Comparison of ENCODE assay signal across 37 mouse cellular contexts in genomic region chr13:23768834-23769397, GRCm38 (mm10). TPM values are rescaled to one million over a fixed set of nuclear protein-coding genes. Genes with fewer than 3 reads are reported as not detected.
DNase-seq lines count a peak whose midpoint lies in the region; ATAC-seq and TF ChIP-seq lines count a peak whose summit lies in the region.
"Had no signal": no experiment of that assay in that cellular context is flagged by ENCODE, and none has a peak within 500 bp of the region (broad histone marks: within the 10 kb centered on the region; RNA-seq: fewer than 3 reads in every experiment).

No protein-coding gene starts in this region.

- no peak overlapping the region for H3K4me3 ChIP-seq in liver, embryonic 11.5 days (ENCODE audit: low read depth, low read length)
- H3K4me3 ChIP-seq in MEL (ENCODE audit: control insufficient read depth in 1 of 2, insufficient read depth in 1 of 2, low read depth in 2 of 2, low read length in 2 of 2): peak overlapping the region in 1 of 2 experiments; percentile 15; a peak in 2 of 4 replicates
- H3K4me3 ChIP-seq: forebrain, embryonic 13.5 days; heart, adult 2 months; heart, embryonic 12.5 days; hindbrain, embryonic 10.5 days; hindbrain, embryonic 15.5 days; midbrain, embryonic 10.5 days; midbrain, embryonic 15.5 days; neural tube, embryonic 15.5 days had no signal

- ATAC-seq in liver, embryonic 11.5 days (replicated peaks; ENCODE audit: low FRiP score): no peak
- ATAC-seq in granulocyte monocyte progenitor cell, adult 5-6 weeks (replicated peaks; ENCODE audit: poor library complexity, severe bottlenecking): peak; percentile 46
- ATAC-seq in CD4-positive, CD25-positive, alpha-beta regulatory T cell, adult 4 months: no peak
- ATAC-seq: forebrain, embryonic 13.5 days; inflammation-experienced regulatory T-cells, adult 6 months; lung, postnatal 0 days; midbrain, embryonic 15.5 days; Patski had no signal

- H3K27ac ChIP-seq in liver, embryonic 11.5 days (ENCODE audit: low read depth, low read length): 0 out of 2 replicates have a peak overlapping the region, but pooled peaks have one; percentile 10
- peak overlapping the region; percentile 75 for H3K27ac ChIP-seq in MEL (ENCODE audit: control insufficient read depth, low read depth, low read length)
- H3K27ac ChIP-seq: forebrain, embryonic 13.5 days; heart, adult 2 months; hindbrain, embryonic 10.5 days; hindbrain, embryonic 15.5 days; midbrain, embryonic 10.5 days; midbrain, embryonic 15.5 days; neural tube, embryonic 15.5 days had no signal

- no peaks in the 10 kb centered on the region for H3K9me3 ChIP-seq in liver, embryonic 11.5 days (ENCODE audit: control insufficient read depth, low read length)
- no peaks in the 10 kb centered on the region for H3K9me3 ChIP-seq in MEL (replicated peaks; ENCODE audit: insufficient read depth, low read length)
- H3K9me3 ChIP-seq: forebrain, embryonic 13.5 days; heart, embryonic 12.5 days; hindbrain, embryonic 10.5 days; hindbrain, embryonic 15.5 days; midbrain, embryonic 10.5 days; midbrain, embryonic 15.5 days; neural tube, embryonic 15.5 days had no signal

- TF ChIP-seq RAD21 in MEL (IDR thresholded peaks at IDR 0.05; ENCODE audit: low read depth, low read length): no peak

- no peaks in the 10 kb centered on the region; the same call in 1 of the 2 replicates for H3K79me2 ChIP-seq in MEL (ENCODE audit: control insufficient read depth, insufficient read depth, low read length, poor library complexity)

- 51% methylated on average over 5 of the region's 5 CpGs for whole genome bisulfite sequencing in liver, embryonic 11.5 days

- no peaks in the 10 kb centered on the region for H3K27me3 ChIP-seq in liver, embryonic 11.5 days (replicated peaks; ENCODE audit: control insufficient read depth, insufficient read depth, low read length)
- no peaks in the 10 kb centered on the region for H3K27me3 ChIP-seq in MEL (ENCODE audit: control insufficient read depth in 1 of 2, insufficient read depth in 2 of 2, low read length in 2 of 2)
- H3K27me3 ChIP-seq: forebrain, embryonic 13.5 days; heart, embryonic 12.5 days; hindbrain, embryonic 15.5 days; midbrain, embryonic 15.5 days; neural tube, embryonic 15.5 days; Patski had no signal

- no peak for DNase-seq in liver, embryonic 11.5 days (ENCODE audit: low spot score)
- DNase-seq in liver (no peak), MEL (ENCODE audit: low read depth, low spot score) (peak; percentile 73)
- DNase-seq in gastrocnemius, postnatal 25 days: no peak
- DNase-seq in kidney, postnatal 25 days: no peak
- DNase-seq: adrenal gland, postnatal 10 days; cerebellum, adult 18-20 months; cerebellum, postnatal 10 days; gastrocnemius, postnatal 10 days; heart, adult 2 months; kidney, adult 11 months; kidney, postnatal 14 days; lung, adult 18-20 months; lung, postnatal 4 days; right cerebral cortex, postnatal 25 days; thymus, adult 18-20 months; thymus, postnatal 25 days had no signal

- no peak overlapping the region for H3K9ac ChIP-seq in liver, embryonic 11.5 days (ENCODE audit: low read depth, low read length)
- H3K9ac ChIP-seq in MEL (ENCODE audit: control insufficient read depth, low read depth, low read length, poor library complexity, severe bottlenecking): peak overlapping the region; percentile 50
- H3K9ac ChIP-seq: forebrain, embryonic 13.5 days; heart, embryonic 12.5 days; hindbrain, embryonic 15.5 days; midbrain, embryonic 15.5 days; neural tube, embryonic 15.5 days had no signal

- peaks cover 17% of the 10 kb centered on the region for H3K4me1 ChIP-seq in liver, embryonic 11.5 days (replicated peaks; ENCODE audit: control insufficient read depth, insufficient read depth, low read length)
- peaks cover 6 to 18% of the 10 kb centered on the region in 2 experiments for H3K4me1 ChIP-seq in MEL (ENCODE audit: control insufficient read depth in 1 of 2, insufficient read depth in 2 of 2, low read length in 2 of 2)

- H3K4me2 ChIP-seq in liver, embryonic 11.5 days: no peak overlapping the region
- H3K4me2 ChIP-seq: forebrain, embryonic 13.5 days; heart, embryonic 12.5 days; hindbrain, embryonic 15.5 days; midbrain, embryonic 15.5 days; neural tube, embryonic 15.5 days had no signal

- H3K36me3 ChIP-seq in liver, embryonic 11.5 days (ENCODE audit: control insufficient read depth, insufficient read depth, low read length): no peaks in the 10 kb centered on the region
- peaks cover 0 to 22% of the 10 kb centered on the region in 2 experiments; a peak in 2 of 4 replicates for H3K36me3 ChIP-seq in MEL (ENCODE audit: control insufficient read depth in 1 of 2, insufficient read depth in 2 of 2, low read length in 2 of 2)
- H3K36me3 ChIP-seq: heart, embryonic 12.5 days; hindbrain, embryonic 10.5 days; hindbrain, embryonic 15.5 days; midbrain, embryonic 10.5 days; midbrain, embryonic 15.5 days; neural tube, embryonic 15.5 days had no signal

- TF ChIP-seq EP300 in MEL (IDR thresholded peaks at IDR 0.05; ENCODE audit: low read depth in 1 of 2, low read length in 2 of 2): no peak

- TF ChIP-seq POLR2A in MEL (IDR thresholded peaks at IDR 0.05; ENCODE audit: control insufficient read depth in 1 of 2, insufficient read depth in 1 of 2, low read depth in 1 of 2, low read length in 2 of 2, poor library complexity in 1 of 2): no peak

- no peak for TF ChIP-seq CTCF in MEL (IDR thresholded peaks at IDR 0.05 in 2 of 3, conservative IDR thresholded peaks at IDR 0.05 in 1 of 3; ENCODE audit: control insufficient read depth in 1 of 3, insufficient read depth in 1 of 3, low read depth in 2 of 3, low read length in 3 of 3, poor library complexity in 1 of 3, severe bottlenecking in 1 of 3)

TF ChIP-seq in MEL, 35 proteins besides CTCF, POLR2A, EP300 and RAD21:
- TF ChIP-seq ZMIZ1 (IDR thresholded peaks at IDR 0.05; ENCODE audit: low read depth, low read length) (no peak), RCOR1 (IDR thresholded peaks at IDR 0.05; ENCODE audit: low read depth, low read length) (no peak), MXI1 (IDR thresholded peaks at IDR 0.05; ENCODE audit: low read depth, low read length) (no peak), GATA1 (IDR thresholded peaks at IDR 0.05; ENCODE audit: low read depth, low read length) (peak; percentile 30; the same call in 1 of the 2 replicates)

RNA-seq across cellular contexts. Expression of gene Trim38, which starts 0.8 kb away (rescaled TPM):
- polyA plus RNA-seq in liver, embryonic 11.5 days (2014; fragmentation: Nextera tagmentation; extraction: Ambion mirVana): not detected in 2 replicates
- total RNA-seq in MEL (2012; rRNA removed): not detected in 2 replicates
- polyA plus RNA-seq in MEL (2012; ENCODE audit: insufficient read depth in 1 of 2, insufficient read length in 2 of 2, low read depth in 1 of 2, low replicate concordance in 2 of 2, missing spikeins in 1 of 2): not detected
- total RNA-seq in granulocyte monocyte progenitor cell, adult 5-6 weeks (2014; fragmentation: Nextera tagmentation): not detected in 2 replicates
- total RNA-seq in granulocyte monocyte progenitor cell, adult 5-6 weeks (2017): not detected in 2 replicates
- not detected for total RNA-seq in gastrocnemius, postnatal 25 days (2021)
- polyA plus RNA-seq in CD4-positive, CD25-positive, alpha-beta regulatory T cell, adult 4 months (2017; shearing (Covaris generic)): not detected
- total RNA-seq: adrenal gland, postnatal 10 days; gastrocnemius, postnatal 10 days; layer of hippocampus, adult 18-20 months; layer of hippocampus, postnatal 25 days; liver, adult 2 months had no signal
- polyA plus RNA-seq: brain, embryonic 14.5 days; heart, embryonic 12.5 days; hindbrain, embryonic 10.5 days; inflammation-experienced regulatory T-cells, adult 6 months; kidney, embryonic 14.5 days; limb, embryonic 11.5 days; liver, adult 2 months; lung, postnatal 0 days; midbrain, embryonic 15.5 days; neural tube, embryonic 15.5 days; Patski; stomach, embryonic 16.5 days had no signal

RNA-seq across cellular contexts. Expression of gene Hist1h1a, which starts 5.5 kb away (rescaled TPM):
- 2.8 and 3.9 TPM in 2 replicates for polyA plus RNA-seq in liver, embryonic 11.5 days (2014; fragmentation: Nextera tagmentation; extraction: Ambion mirVana)
- total RNA-seq in MEL (2012; rRNA removed): 2,211 and 2,669 TPM in 2 replicates
- polyA plus RNA-seq in MEL (2012; ENCODE audit: insufficient read depth in 1 of 2, insufficient read length in 2 of 2, low read depth in 1 of 2, low replicate concordance in 2 of 2, missing spikeins in 1 of 2): 1 to 10 TPM in 1 of 2 experiments, not detected in 1; 4.1 TPM
- total RNA-seq in granulocyte monocyte progenitor cell, adult 5-6 weeks (2014; fragmentation: Nextera tagmentation): 143 and 207 TPM in 2 replicates
- 1,974 and 2,146 TPM in 2 replicates for total RNA-seq in granulocyte monocyte progenitor cell, adult 5-6 weeks (2017)
- total RNA-seq in gastrocnemius, postnatal 25 days (2021): 1 to 10 TPM; 5.3 to 7.9 TPM
- 1 to 10 TPM; 2.6 to 3.4 TPM for polyA plus RNA-seq in CD4-positive, CD25-positive, alpha-beta regulatory T cell, adult 4 months (2017; shearing (Covaris generic))

RNA-seq across cellular contexts. Expression of gene Hist1h3a, which starts 6.7 kb away (rescaled TPM):
- polyA plus RNA-seq in liver, embryonic 11.5 days (2014; fragmentation: Nextera tagmentation; extraction: Ambion mirVana): 4.2 and 8.8 TPM in 2 replicates
- total RNA-seq in MEL (2012; rRNA removed): 1,097 and 1,298 TPM in 2 replicates
- polyA plus RNA-seq in MEL (2012; ENCODE audit: insufficient read depth in 1 of 2, insufficient read length in 2 of 2, low read depth in 1 of 2, low replicate concordance in 2 of 2, missing spikeins in 1 of 2): 1 to 10 TPM in 1 of 2 experiments, not detected in 1; 6.5 TPM
- total RNA-seq in granulocyte monocyte progenitor cell, adult 5-6 weeks (2014; fragmentation: Nextera tagmentation): 33.7 and 64.5 TPM in 2 replicates
- 287 and 376 TPM in 2 replicates for total RNA-seq in granulocyte monocyte progenitor cell, adult 5-6 weeks (2017)
- total RNA-seq in gastrocnemius, postnatal 25 days (2021): 10 to 100 TPM; 10.2 to 14.0 TPM
- polyA plus RNA-seq in CD4-positive, CD25-positive, alpha-beta regulatory T cell, adult 4 months (2017; shearing (Covaris generic)): 1 to 10 TPM in 1 of 2 experiments, not detected in 1; 1.8 TPM
- polyA plus RNA-seq: heart, adult 2 months had no signal

RNA-seq across cellular contexts. Expression of gene Hist1h4a, which starts 7.9 kb away (rescaled TPM):
- polyA plus RNA-seq in liver, embryonic 11.5 days (2014; fragmentation: Nextera tagmentation; extraction: Ambion mirVana): 0.57 TPM in 1 of 2 replicates, not detected in the other
- total RNA-seq in MEL (2012; rRNA removed): 2,939 and 3,025 TPM in 2 replicates
- polyA plus RNA-seq in MEL (2012; ENCODE audit: insufficient read depth in 1 of 2, insufficient read length in 2 of 2, low read depth in 1 of 2, low replicate concordance in 2 of 2, missing spikeins in 1 of 2): 1 to 10 TPM in 1 of 2 experiments, not detected in 1; 9.8 TPM
- 9.3 and 71.7 TPM in 2 replicates for total RNA-seq in granulocyte monocyte progenitor cell, adult 5-6 weeks (2014; fragmentation: Nextera tagmentation)
- total RNA-seq in granulocyte monocyte progenitor cell, adult 5-6 weeks (2017): 657 and 709 TPM in 2 replicates
- total RNA-seq in gastrocnemius, postnatal 25 days (2021): 10 to 100 TPM in 1 of 2 experiments, 1 to 10 TPM in 1; 8.0 to 13.6 TPM
- polyA plus RNA-seq in CD4-positive, CD25-positive, alpha-beta regulatory T cell, adult 4 months (2017; shearing (Covaris generic)): not detected
- polyA plus RNA-seq: embryonic facial prominence, embryonic 11.5 days; heart, embryonic 12.5 days; hindbrain, embryonic 10.5 days; liver, adult 2 months; midbrain, embryonic 15.5 days; neural tube, embryonic 15.5 days had no signal

RNA-seq across cellular contexts. Expression of gene Hist1h4b, which starts 12.1 kb away (rescaled TPM):
- polyA plus RNA-seq in liver, embryonic 11.5 days (2014; fragmentation: Nextera tagmentation; extraction: Ambion mirVana): 4.0 TPM in 2 replicates
- total RNA-seq in MEL (2012; rRNA removed): 3,071 and 3,339 TPM in 2 replicates
- polyA plus RNA-seq in MEL (2012; ENCODE audit: insufficient read depth in 1 of 2, insufficient read length in 2 of 2, low read depth in 1 of 2, low replicate concordance in 2 of 2, missing spikeins in 1 of 2): 10 to 100 TPM in 1 of 2 experiments, not detected in 1; 19.0 TPM
- 70.4 and 87.8 TPM in 2 replicates for total RNA-seq in granulocyte monocyte progenitor cell, adult 5-6 weeks (2014; fragmentation: Nextera tagmentation)
- 487 and 745 TPM in 2 replicates for total RNA-seq in granulocyte monocyte progenitor cell, adult 5-6 weeks (2017)
- 10 to 100 TPM in 1 of 2 experiments, 1 to 10 TPM in 1; 8.6 to 18.2 TPM for total RNA-seq in gastrocnemius, postnatal 25 days (2021)
- polyA plus RNA-seq in CD4-positive, CD25-positive, alpha-beta regulatory T cell, adult 4 months (2017; shearing (Covaris generic)): 1 to 10 TPM in 1 of 2 experiments, not detected in 1; 5.4 TPM
- polyA plus RNA-seq: liver, adult 2 months had no signal

Comparison
In these comparisons a context has a peak if more than half of its experiments do, and no peak if none do; other contexts are left out.
1. RNA of gene Hist1h1a, which starts 5.5 kb away (total RNA-seq): 2,211 to 2,669 TPM in MEL and 143 to 2,146 TPM in granulocyte monocyte progenitor cell, adult 5-6 weeks; 5.3 to 7.9 TPM in gastrocnemius, postnatal 25 days; every median in the first group is over 10 times any median in the second.